Mouse (Mus musculus) E14TG2a.4 (cell line): Measurements from ENCODE around the gene Gipc3.

Experiments used
- H3K27me3 ChIP-seq: 2 replicates; pipeline ENCODE4 v1.6.1; 2014; ENCODE audit warnings: low read length, control low read depth; ENCODE audit not compliant: insufficient read depth
- H3K36me3 ChIP-seq: 2 replicates; pipeline ENCODE4 v1.6.1; 2014; ENCODE audit warnings: low read length, control low read depth; ENCODE audit not compliant: insufficient read depth
- H3K4me1 ChIP-seq: replicated peaks from 2 replicates; pipeline ENCODE4 v1.6.1; 2014; ENCODE audit warnings: low read depth, low read length, control low read depth
- H3K4me3 ChIP-seq: replicated peaks from 2 replicates; pipeline ENCODE4 v1.5.1; 2014; ENCODE audit warnings: mild to moderate bottlenecking, low read length
- H3K9me3 ChIP-seq: 2 replicates; pipeline ENCODE4 v1.6.1; 2014; ENCODE audit warnings: low read length, control low read depth
- CTCF ChIP-seq: conservative IDR thresholded peaks from 2 replicates; pipeline ENCODE4 v1.5.1; 2014; ENCODE audit warnings: low read length
- NANOG ChIP-seq: IDR thresholded peaks from 2 replicates; pipeline ENCODE4 v1.6.1; 2014; ENCODE audit warnings: borderline replicate concordance, low read length, mixed read lengths
- POU5F1 ChIP-seq: IDR thresholded peaks from 2 replicates; pipeline ENCODE4 v1.6.1; 2014; ENCODE audit warnings: low read length, borderline replicate concordance

Gene Gipc3

DNA sequence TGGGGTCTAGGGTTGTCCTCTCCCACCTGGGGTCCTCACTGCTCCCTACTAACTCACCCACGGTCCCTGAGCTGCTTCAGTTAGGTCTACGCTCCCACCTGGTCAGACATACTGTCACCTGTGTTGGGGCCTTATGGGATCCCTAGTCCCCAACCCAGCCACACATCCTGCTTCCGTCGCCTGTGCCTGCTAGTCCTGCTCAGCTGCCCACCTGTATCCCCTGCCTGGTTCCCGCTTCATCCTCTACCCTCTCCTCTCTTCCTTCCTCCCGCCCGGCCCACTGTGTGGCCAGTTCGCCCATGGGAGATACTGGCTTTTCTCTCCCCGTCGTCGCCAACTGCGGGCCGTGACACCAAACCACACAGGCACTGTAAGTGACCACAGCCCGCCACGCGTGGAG is 27.5 kb downstream of the Gipc3 start:
- Histone ChIP-seq H3K36me3 (peaks cover 79% of the 10 kb centered on the region), H3K4me1 (peaks cover 92% of the 10 kb centered on the region), H3K4me3 (no peak overlapping the region), H3K27me3 (no peaks in the 10 kb centered on the region), H3K9me3 (no peaks in the 10 kb centered on the region)
- TF ChIP-seq CTCF (no peak), POU5F1 (no peak), NANOG (no peak)

- Histone ChIP-seq H3K27me3 (no peaks in the 10 kb centered on the region), H3K9me3 (no peaks in the 10 kb centered on the region), H3K4me3 (no peak overlapping the region), H3K4me1 (peaks cover 97% of the 10 kb centered on the region), H3K36me3 (peaks cover 90% of the 10 kb centered on the region)
- TF ChIP-seq CTCF (no peak), POU5F1 (no peak), NANOG (no peak)
Observed at GRCm38 (mm10) chr10:81314201-81314600, 28.9 kb downstream of the Gipc3 start.

DNA sequence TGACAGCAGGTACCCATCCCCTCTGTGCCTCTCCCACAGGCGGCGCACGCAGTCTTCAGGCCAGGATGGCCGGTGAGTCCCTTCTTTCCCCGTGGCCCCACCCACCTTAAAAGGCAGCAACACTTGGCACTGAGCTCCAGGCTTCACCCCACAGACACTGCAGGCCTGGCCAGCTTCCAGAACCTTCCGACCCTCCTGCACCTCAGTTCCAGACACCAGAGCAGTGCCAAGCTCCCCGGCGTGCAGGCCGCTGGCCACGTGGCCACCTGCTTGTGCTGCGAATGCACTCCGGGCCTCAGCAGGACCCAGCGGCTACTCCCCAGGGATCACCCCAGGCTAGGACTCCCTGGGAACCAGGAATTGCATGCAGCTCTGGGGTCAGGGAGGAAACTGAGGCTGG is 29.5 kb downstream of the Gipc3 start:
- no peaks in the 10 kb centered on the region for H3K9me3 ChIP-seq
- H3K4me3 ChIP-seq: peak overlapping the region; percentile 41
- peaks cover 90% of the 10 kb centered on the region for H3K36me3 ChIP-seq
- TF ChIP-seq POU5F1: no peak
- TF ChIP-seq CTCF: no peak
- TF ChIP-seq NANOG: no peak
- H3K4me1 ChIP-seq: peaks cover 97% of the 10 kb centered on the region
- H3K27me3 ChIP-seq: no peaks in the 10 kb centered on the region

- Histone ChIP-seq H3K4me3 (no peak overlapping the region), H3K9me3 (no peaks in the 10 kb centered on the region), H3K27me3 (no peaks in the 10 kb centered on the region), H3K36me3 (peaks cover 96% of the 10 kb centered on the region), H3K4me1 (peaks cover 94% of the 10 kb centered on the region)
- TF ChIP-seq CTCF: no peak
- no peak for TF ChIP-seq NANOG
- TF ChIP-seq POU5F1: no peak
Observed at GRCm38 (mm10) chr10:81309571-81309970, 33.5 kb downstream of the Gipc3 start.

DNA sequence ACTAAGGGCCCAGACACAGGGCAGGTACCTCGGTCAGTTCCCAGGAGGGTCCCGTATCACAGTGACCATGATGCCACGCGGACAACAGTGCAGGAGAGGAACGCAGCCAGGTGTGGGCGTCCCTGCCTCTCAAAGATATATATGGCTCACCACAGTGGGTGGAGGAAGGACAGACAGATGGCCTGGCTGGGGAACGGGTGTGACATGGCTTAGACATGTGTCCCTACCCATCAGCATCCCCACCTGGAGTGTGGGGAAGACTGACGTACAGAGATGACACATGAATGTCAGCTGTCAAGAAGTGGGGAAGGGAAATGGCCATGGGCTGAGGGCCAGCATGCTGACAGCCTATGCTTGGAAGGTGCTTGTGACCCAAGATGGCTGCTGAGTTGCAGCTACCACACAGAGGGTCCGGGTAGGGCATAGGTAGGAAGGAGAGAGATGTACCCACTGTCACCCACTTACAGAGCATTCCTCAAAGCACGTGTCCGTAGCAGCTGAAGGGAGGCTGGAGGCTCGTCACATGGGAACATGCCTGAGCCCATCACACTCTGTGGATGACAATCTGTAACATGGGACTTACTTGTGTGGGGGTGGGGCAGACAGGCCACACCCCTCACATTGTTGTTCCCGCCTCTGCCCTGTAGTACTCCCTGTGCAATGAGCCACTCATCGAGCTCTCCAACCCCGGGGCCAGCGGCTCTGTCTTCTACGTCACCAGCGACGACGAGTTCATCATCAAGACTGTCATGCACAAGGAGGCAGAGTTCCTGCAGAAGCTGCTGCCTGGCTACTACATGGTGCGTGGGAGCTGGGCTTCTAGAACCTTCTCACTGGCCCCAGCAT is 36.0 kb downstream of the Gipc3 start:
- peaks cover 87% of the 10 kb centered on the region for H3K36me3 ChIP-seq
- no peaks in the 10 kb centered on the region for H3K27me3 ChIP-seq
- H3K4me1 ChIP-seq: peaks cover 94% of the 10 kb centered on the region
- no peak for TF ChIP-seq POU5F1
- no peak for TF ChIP-seq CTCF
- H3K9me3 ChIP-seq: no peaks in the 10 kb centered on the region
- no peak overlapping the region for H3K4me3 ChIP-seq

DNA sequence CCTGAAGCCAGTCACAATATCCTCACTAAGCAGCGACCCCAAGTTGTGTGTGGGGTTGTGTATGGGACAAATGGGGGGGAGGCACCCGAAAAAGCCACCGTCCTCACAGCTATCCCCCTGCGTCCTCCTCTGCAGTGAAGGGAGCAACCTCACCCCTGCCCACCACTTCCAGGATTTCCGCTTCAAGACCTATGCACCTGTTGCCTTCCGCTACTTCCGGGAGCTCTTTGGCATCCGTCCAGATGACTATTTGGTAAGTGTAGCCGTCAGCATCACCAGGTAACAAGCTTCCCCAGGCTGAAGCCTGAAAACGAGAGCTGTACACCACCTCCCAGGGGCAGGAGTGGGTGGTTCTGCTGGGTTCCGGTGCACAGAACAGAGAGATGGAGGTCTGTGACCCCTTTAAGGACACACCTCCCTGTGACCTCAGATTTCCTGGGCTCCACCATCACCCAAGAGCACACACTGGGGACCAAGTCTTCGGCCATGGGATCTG is 36.8 kb downstream of the Gipc3 start:
- Histone ChIP-seq H3K4me3 (no peak overlapping the region), H3K9me3 (no peaks in the 10 kb centered on the region), H3K4me1 (peaks cover 94% of the 10 kb centered on the region), H3K36me3 (peaks cover 87% of the 10 kb centered on the region), H3K27me3 (no peaks in the 10 kb centered on the region)
- TF ChIP-seq NANOG (no peak), CTCF (no peak), POU5F1 (no peak)

DNA sequence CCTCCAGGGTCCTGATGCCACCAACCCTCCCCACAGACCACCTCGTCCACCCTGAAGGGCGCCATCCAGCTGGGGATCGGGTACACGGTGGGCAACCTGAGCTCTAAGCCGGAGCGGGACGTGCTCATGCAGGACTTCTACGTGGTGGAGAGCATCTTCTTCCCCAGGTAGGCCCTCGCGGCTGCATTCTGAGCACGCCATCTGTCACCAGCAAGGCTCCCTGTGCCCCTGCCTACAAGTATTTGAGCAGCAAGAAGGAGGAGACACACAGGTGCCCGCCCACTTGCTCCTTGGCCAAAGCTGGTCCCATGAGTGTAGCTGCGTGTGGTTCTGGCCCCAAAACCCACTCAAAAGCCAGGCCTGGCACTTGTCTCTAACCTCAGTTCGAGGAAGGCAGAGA is 37.4 kb downstream of the Gipc3 start:
- no peaks in the 10 kb centered on the region for H3K27me3 ChIP-seq
- H3K4me3 ChIP-seq: no peak overlapping the region
- peaks cover 93% of the 10 kb centered on the region for H3K4me1 ChIP-seq
- H3K9me3 ChIP-seq: no peaks in the 10 kb centered on the region
- TF ChIP-seq CTCF (no peak), NANOG (no peak), POU5F1 (no peak)
- peaks cover 84% of the 10 kb centered on the region for H3K36me3 ChIP-seq

- Histone ChIP-seq H3K27me3 (no peaks in the 10 kb centered on the region), H3K36me3 (peaks cover 77% of the 10 kb centered on the region), H3K9me3 (no peaks in the 10 kb centered on the region), H3K4me1 (peaks cover 93% of the 10 kb centered on the region), H3K4me3 (no peak overlapping the region)
- TF ChIP-seq CTCF (peak; percentile 72), NANOG (no peak), POU5F1 (no peak)
Observed at GRCm38 (mm10) chr10:81304597-81305238, 38.3 kb downstream of the Gipc3 start.
